Mouse (Mus musculus) heart, adult 18-20 months (tissue): Measurements from ENCODE around the gene Arpc1b. TPM values are rescaled to one million over a fixed set of nuclear protein-coding genes. Genes with fewer than 3 reads are reported as not detected.
"Not testable (repeated sequence)": the region's sequence is repeated elsewhere in the genome, so short reads cannot be mapped to it uniquely, and the experiment has no call there.

Experiments used
- DNase-seq, 2 experiments: peaks; one replicate each; pipeline ENCODE4 v3.0.0; 2021 to 2022; ENCODE audit warnings: mixed read lengths in 1 of 2
- total RNA-seq, 2 experiments: library from RNA; stranded (reverse); gene quantifications; 2 replicates each; pipeline ENCODE4 v1.2.3; 2021

The Arpc1b gene
- total RNA-seq, 2 experiments from 2014 or later, result 65.3 to 67.4 TPM

- peak; percentile 84 to 91 for DNase-seq
These were observed 825 bp downstream of the Arpc1b start for GRCm38 (mm10) chr5:145114606-145115473.

GRCm38 (mm10) chr5:145115736-145116135, 1.7 kb downstream of the Arpc1b start:
- no peak for DNase-seq

- DNase-seq, result peak; percentile 79 to 94
These were observed 2.3 kb downstream of the Arpc1b start for GRCm38 (mm10) chr5:145116316-145116715.

GRCm38 (mm10) chr5:145116916-145117315, 2.9 kb downstream of the Arpc1b start:
- DNase-seq, result peak; percentile 84 to 87

- peak in 1 of 2 experiments; percentile 21 for DNase-seq
These were observed 4.0 kb downstream of the Arpc1b start for GRCm38 (mm10) chr5:145118005-145118404.

GRCm38 (mm10) chr5:145118461-145118860, 4.4 kb downstream of the Arpc1b start:
- DNase-seq, result no peak

- DNase-seq, result no peak
These were observed 5.4 kb downstream of the Arpc1b start for GRCm38 (mm10) chr5:145119385-145119784.

- no peak for DNase-seq
These were observed 6.9 kb downstream of the Arpc1b start for GRCm38 (mm10) chr5:145120921-145121320.

GRCm38 (mm10) chr5:145123396-145123795, 9.4 kb downstream of the Arpc1b start:
- no peak for DNase-seq

- no peak for DNase-seq
These were observed 12.6 kb downstream of the Arpc1b start for GRCm38 (mm10) chr5:145126580-145126979.

GRCm38 (mm10) chr5:145129124-145129523, 15.1 kb downstream of the Arpc1b start:
- peak; percentile 49 to 52 for DNase-seq

GRCm38 (mm10) chr5:145129773-145130172, 15.8 kb downstream of the Arpc1b start:
- DNase-seq, result not testable (repeated sequence)

- DNase-seq, result peak; percentile 26 to 34
These were observed 16.2 kb downstream of the Arpc1b start for GRCm38 (mm10) chr5:145130191-145130590.

GRCm38 (mm10) chr5:145130995-145131394, 17.0 kb downstream of the Arpc1b start:
- no peak for DNase-seq

GRCm38 (mm10) chr5:145133275-145133674, 19.3 kb downstream of the Arpc1b start:
- not testable (repeated sequence) for DNase-seq

- no peak for DNase-seq
These were observed 24.8 kb downstream of the Arpc1b start for GRCm38 (mm10) chr5:145138836-145139235.

- peak; percentile 95 to 99 for DNase-seq
These were observed 25.8 kb downstream of the Arpc1b start, which contains the start of the genes Pdap1 and Bud31 for GRCm38 (mm10) chr5:145139571-145140519. Gene Pdap1, minus strand, starts transcription at chr5:145140238. Gene Bud31, plus strand, starts transcription at chr5:145140362.

- peak in 1 of 2 experiments; percentile 33 for DNase-seq
These were observed 26.6 kb downstream of the Arpc1b start for GRCm38 (mm10) chr5:145140611-145141010.

- DNase-seq, result no peak
These were observed 33.7 kb downstream of the Arpc1b start for GRCm38 (mm10) chr5:145147748-145148147.

- DNase-seq, result no peak
These were observed 35.3 kb downstream of the Arpc1b start for GRCm38 (mm10) chr5:145149294-145149693.

- DNase-seq, result no peak
These were observed 38.7 kb downstream of the Arpc1b start for GRCm38 (mm10) chr5:145152690-145153089.

GRCm38 (mm10) chr5:145161361-145161760, 47.3 kb downstream of the Arpc1b start:
- DNase-seq, result no peak
